Mouse (Mus musculus) heart, postnatal 0 days (tissue): ENCODE data around the gene Wfs1. TPM values are rescaled to one million over a fixed set of nuclear protein-coding genes. Genes with fewer than 3 reads are reported as not detected.

Source experiments
- ATAC-seq: fragments of 200-750 bp; cut with Nextera tagmentation; 2 replicates; pipeline ENCODE4 v1.8.0; 2017; ENCODE audit warnings: low read depth, moderate number of reproducible peaks, moderate library complexity; ENCODE audit not compliant: insufficient read depth
- DNase-seq: peaks from one replicate; pipeline ENCODE4 v3.0.0-alpha.2; 2016; ENCODE audit warnings: low spot score
- H3K27ac ChIP-seq: fragments of 300-500 bp; sonication (generic); 2 replicates; pipeline ENCODE4 v1.5.1; 2014; ENCODE audit warnings: low read depth, mild to moderate bottlenecking
- H3K27me3 ChIP-seq: fragments of 300-500 bp; sonication (generic); 2 replicates; pipeline ENCODE4 v1.6.1; 2014; ENCODE audit warnings: low read length, mixed read lengths; ENCODE audit not compliant: control insufficient read depth, insufficient read depth
- H3K36me3 ChIP-seq: fragments of 300-500 bp; sonication (generic); replicated peaks from 2 replicates; pipeline ENCODE4 v1.6.1; 2014; ENCODE audit warnings: low read length, mixed read lengths; ENCODE audit not compliant: control insufficient read depth, insufficient read depth
- H3K4me1 ChIP-seq: fragments of 300-500 bp; sonication (generic); 2 replicates; pipeline ENCODE4 v1.6.1; 2014; ENCODE audit warnings: antibody characterized with exemption; ENCODE audit not compliant: control insufficient read depth, insufficient read depth
- H3K4me2 ChIP-seq: fragments of 300-500 bp; sonication (generic); 2 replicates; pipeline ENCODE4 v1.6.1; 2014; ENCODE audit warnings: low read depth, mild to moderate bottlenecking, low read length, moderate library complexity
- H3K4me3 ChIP-seq: fragments of 300-500 bp; sonication (generic); 2 replicates; pipeline ENCODE4 v1.5.1; 2014; ENCODE audit warnings: low read depth, low read length
- H3K9ac ChIP-seq: fragments of 300-500 bp; sonication (generic); replicated peaks from 2 replicates; pipeline ENCODE4 v1.6.1; 2014; ENCODE audit warnings: low read depth, low read length, mixed read lengths
- H3K9me3 ChIP-seq: fragments of 300-500 bp; sonication (generic); replicated peaks from 2 replicates; pipeline ENCODE4 v1.6.1; 2016; ENCODE audit warnings: low read length; ENCODE audit not compliant: control insufficient read depth
- CTCF ChIP-seq: IDR thresholded peaks from 2 replicates; pipeline ENCODE4 v1.5.1; 2016; ENCODE audit warnings: antibody characterized with exemption, control low read depth, low read depth
- EP300 ChIP-seq: IDR thresholded peaks from 2 replicates; pipeline ENCODE4 v1.6.1; 2016; ENCODE audit warnings: antibody characterized with exemption, low read depth
- WGBS: fragments of 180-500 bp; shearing (Covaris S2); extraction: QIAGEN DNeasy Blood & Tissue Kit; methylation state at CpG from one replicate; pipeline ENCODE4 v1.1.7; 2014; 5-methylcytosine and 5-hydroxymethylcytosine counted together
- polyA plus RNA-seq: library from polyadenylated mRNA; unstranded; fragments of >200 nt; fragmentation: Nextera tagmentation; extraction: Ambion mirVana; gene quantifications from 2 replicates; pipeline ENCODE4 v1.2.1, GENCODE M21; 2015
- total RNA-seq: library from RNA; depleted of rRNA; stranded (reverse); fragments of >200 nt; gene quantifications from 2 replicates; pipeline ENCODE4 v1.2.3, GENCODE M21; 2014; ENCODE audit warnings: low replicate concordance; rRNA removed

Wfs1 gene
- total and polyA plus RNA-seq, 2 experiments from 2014 or later: 14.6 to 18.3 TPM

DNA sequence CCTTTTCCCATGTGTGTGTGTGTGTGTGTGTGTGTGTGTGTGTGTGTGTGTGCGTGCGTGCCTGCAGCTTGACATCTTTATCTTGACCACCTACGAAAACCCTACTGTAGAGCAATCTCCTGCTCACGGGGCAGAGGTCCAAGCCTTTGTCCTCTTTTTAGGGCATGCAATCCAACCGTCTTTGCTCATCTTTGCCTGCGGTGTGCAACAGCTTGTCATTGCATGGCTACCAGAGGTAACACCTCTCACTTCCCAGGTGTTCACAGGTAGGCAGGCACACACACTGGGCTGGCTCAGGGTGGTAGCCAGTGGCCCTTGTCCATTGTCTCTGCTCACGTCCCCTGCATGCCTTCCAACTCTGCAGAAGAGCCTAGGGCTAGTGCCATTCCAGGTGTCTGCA lies 71.0 kb downstream of the Wfs1 start:
- Histone ChIP-seq H3K27ac (no peak overlapping the region), H3K4me3 (no peak overlapping the region), H3K4me1 (0 out of 2 replicates have a peak, but pooled peaks cover 4% of the 10 kb centered on the region), H3K27me3 (no peaks in the 10 kb centered on the region), H3K9ac (no peak overlapping the region), H3K9me3 (no peaks in the 10 kb centered on the region), H3K36me3 (no peaks in the 10 kb centered on the region), H3K4me2 (no peak overlapping the region)
- ATAC-seq: no peak
- WGBS: 63% methylated on average over 7 of the region's 7 CpGs
- DNase-seq: no peak
- no peak for TF ChIP-seq CTCF

DNA sequence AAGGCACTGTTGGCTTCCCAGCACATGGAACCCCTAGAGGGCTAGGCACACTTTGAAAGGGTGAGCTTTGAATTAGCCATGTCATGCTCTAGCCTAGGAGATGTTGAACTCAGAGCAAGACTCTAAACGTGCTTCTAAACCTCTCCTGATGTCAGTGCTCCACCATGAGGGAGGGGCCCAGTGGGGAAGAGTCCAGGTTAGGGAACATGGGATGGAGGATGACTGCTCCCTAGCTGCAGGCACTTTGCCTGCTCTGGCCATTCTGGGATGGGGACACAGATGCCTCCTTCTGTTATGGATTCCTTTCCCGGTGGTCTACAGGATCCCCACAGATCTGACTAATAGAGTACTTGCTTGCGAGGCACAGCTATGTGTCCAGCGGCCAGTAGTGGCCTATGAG lies 71.8 kb downstream of the Wfs1 start:
- Histone ChIP-seq H3K4me1 (0 out of 2 replicates have a peak, but pooled peaks cover 4% of the 10 kb centered on the region), H3K36me3 (no peaks in the 10 kb centered on the region), H3K27ac (no peak overlapping the region), H3K27me3 (0 out of 2 replicates have a peak, but pooled peaks cover 4% of the 10 kb centered on the region), H3K4me3 (no peak overlapping the region), H3K9ac (no peak overlapping the region), H3K9me3 (no peaks in the 10 kb centered on the region), H3K4me2 (no peak overlapping the region)
- ATAC-seq (no peak), DNase-seq (no peak)
- WGBS: 66% methylated on average over 4 of the region's 4 CpGs
- TF ChIP-seq CTCF (no peak), EP300 (no peak)

DNA sequence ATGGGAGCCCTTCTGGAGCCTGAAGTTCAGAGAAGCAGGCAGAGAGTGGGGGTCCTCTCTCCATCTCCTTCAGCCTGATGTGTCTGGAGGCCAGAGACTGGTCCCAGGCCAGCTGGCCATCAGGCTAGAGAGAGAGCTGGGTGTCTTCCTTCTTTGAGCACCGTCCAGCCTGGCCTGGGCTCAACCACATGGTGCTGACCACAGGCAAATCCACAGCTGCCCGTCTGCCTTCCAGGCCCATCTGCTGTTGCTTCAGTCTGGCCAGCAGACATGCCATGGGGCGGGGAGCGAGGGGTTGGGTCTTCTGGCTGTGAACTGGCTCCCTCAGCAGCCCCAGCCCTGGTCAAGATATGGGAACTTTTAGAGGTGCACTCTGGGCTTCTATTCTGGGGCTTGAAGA lies 72.4 kb downstream of the Wfs1 start:
- 0 out of 2 replicates have a peak, but pooled peaks cover 4% of the 10 kb centered on the region for H3K4me1 ChIP-seq
- no peak overlapping the region for H3K4me3 ChIP-seq
- no peak overlapping the region for H3K27ac ChIP-seq
- H3K36me3 ChIP-seq: no peaks in the 10 kb centered on the region
- no peak overlapping the region for H3K4me2 ChIP-seq
- H3K9me3 ChIP-seq: no peaks in the 10 kb centered on the region
- TF ChIP-seq EP300: no peak
- no peak for TF ChIP-seq CTCF
- 0 out of 2 replicates have a peak, but pooled peaks cover 7% of the 10 kb centered on the region for H3K27me3 ChIP-seq
- no peak for ATAC-seq
- DNase-seq: no peak
- no peak overlapping the region for H3K9ac ChIP-seq
- WGBS: 81% methylated on average over 4 of the region's 4 CpGs

Other genes with a start within 250 kb of the Wfs1 start
- gene Bloc1s4, start 240.6 kb downstream of the Wfs1 start, total RNA-seq: 7.5 and 14.8 TPM in 2 replicates
- 18.4 and 18.5 TPM in 2 replicates for gene Bloc1s4, start 240.6 kb downstream of the Wfs1 start, polyA plus RNA-seq
- 222 and 245 TPM in 2 replicates for gene Mrfap1, start 192.4 kb downstream of the Wfs1 start, total RNA-seq
- gene Mrfap1, start 192.4 kb downstream of the Wfs1 start, polyA plus RNA-seq: 247 and 260 TPM in 2 replicates
- 18.0 and 33.2 TPM in 2 replicates for gene Man2b2, start 158.6 kb downstream of the Wfs1 start, total RNA-seq
- gene Man2b2, start 158.6 kb downstream of the Wfs1 start, polyA plus RNA-seq: 10.0 and 11.0 TPM in 2 replicates
- 0.12 TPM in 1 of 2 replicates, not detected in the other for gene Ppp2r2c, start 120.7 kb downstream of the Wfs1 start, total RNA-seq
- gene Ppp2r2c, start 120.7 kb downstream of the Wfs1 start, polyA plus RNA-seq: 0.04 TPM in 1 of 2 replicates, not detected in the other
- gene Gm1043, start 96.2 kb upstream of the Wfs1 start, total RNA-seq: not detected in 2 replicates
- not detected in 2 replicates for gene Gm1043, start 96.2 kb upstream of the Wfs1 start, polyA plus RNA-seq